Mouse (Mus musculus) stomach, postnatal 0 days (tissue): Measurements from ENCODE around the gene Egfem1. TPM values are rescaled to one million over a fixed set of nuclear protein-coding genes. Genes with fewer than 3 reads are reported as not detected.

Experiments used
- ATAC-seq: fragments of 200-750 bp; cut with Nextera tagmentation; 2 replicates; pipeline ENCODE4 v1.8.0; 2017; ENCODE audit not compliant: low FRiP score, low TSS enrichment
- DNase-seq: peaks from one replicate; pipeline ENCODE4 v3.0.0-alpha.2; 2016; ENCODE audit warnings: low spot score
- H3K27ac ChIP-seq: fragments of 300-500 bp; sonication (generic); replicated peaks from 2 replicates; pipeline ENCODE4 v1.5.1; 2014; ENCODE audit warnings: mild to moderate bottlenecking, control low read depth
- H3K27me3 ChIP-seq: fragments of 300-500 bp; sonication (generic); 2 replicates; pipeline ENCODE4 v1.6.1; 2014; ENCODE audit warnings: low read length; ENCODE audit not compliant: control insufficient read depth, insufficient read depth
- H3K36me3 ChIP-seq: fragments of 300-500 bp; sonication (generic); 2 replicates; pipeline ENCODE4 v1.6.1; 2014; ENCODE audit warnings: low read length, mixed read lengths; ENCODE audit not compliant: control insufficient read depth, insufficient read depth
- H3K4me1 ChIP-seq: fragments of 300-500 bp; sonication (generic); replicated peaks from 2 replicates; pipeline ENCODE4 v1.6.1; 2014; ENCODE audit warnings: antibody characterized with exemption; ENCODE audit not compliant: control insufficient read depth, insufficient read depth
- H3K4me2 ChIP-seq: fragments of 300-500 bp; sonication (generic); replicated peaks from 2 replicates; pipeline ENCODE4 v1.6.1; 2014; ENCODE audit warnings: low read depth, mild to moderate bottlenecking, control low read depth, moderate library complexity
- H3K4me3 ChIP-seq: fragments of 300-500 bp; sonication (generic); 2 replicates; pipeline ENCODE4 v1.5.1; 2014; ENCODE audit warnings: low read depth, low read length, control low read depth
- H3K9ac ChIP-seq: fragments of 300-500 bp; sonication (generic); 2 replicates; pipeline ENCODE4 v1.6.1; 2014; ENCODE audit warnings: mild to moderate bottlenecking, low read length, control low read depth, mixed read lengths
- H3K9me3 ChIP-seq: fragments of 300-500 bp; sonication (generic); 2 replicates; pipeline ENCODE4 v1.6.1; 2016; ENCODE audit warnings: low read length; ENCODE audit not compliant: control insufficient read depth
- CTCF ChIP-seq: IDR thresholded peaks from 2 replicates; pipeline ENCODE4 v1.5.1; 2016; ENCODE audit warnings: antibody characterized with exemption, low read depth, mild to moderate bottlenecking, moderate library complexity
- EP300 ChIP-seq: optimal IDR thresholded peaks from 2 replicates; pipeline ENCODE3; 2016; ENCODE audit warnings: antibody characterized with exemption
- WGBS: fragments of 180-500 bp; shearing (Covaris S2); extraction: QIAGEN DNeasy Blood & Tissue Kit; methylation state at CpG from one replicate; pipeline ENCODE4 v1.1.7; 2014; 5-methylcytosine and 5-hydroxymethylcytosine counted together
- polyA plus RNA-seq: library from polyadenylated mRNA; unstranded; fragments of >200 nt; fragmentation: Nextera tagmentation; extraction: Ambion mirVana; gene quantifications from 2 replicates; pipeline ENCODE4 v1.2.1, GENCODE M21; 2015

Gene Egfem1
- polyA plus RNA-seq, 1 experiment from 2014 or later: 0.16 TPM

- Histone ChIP-seq H3K27me3 (no peaks in the 10 kb centered on the region), H3K27ac (no peak overlapping the region), H3K4me1 (no peaks in the 10 kb centered on the region), H3K4me3 (no peak overlapping the region), H3K9ac (no peak overlapping the region), H3K36me3 (no peaks in the 10 kb centered on the region), H3K9me3 (no peaks in the 10 kb centered on the region), H3K4me2 (no peak overlapping the region)
- WGBS: 55% methylated on average over 2 of the region's 2 CpGs
- TF ChIP-seq EP300: no peak
- TF ChIP-seq CTCF: peak; percentile 27
- no peak for ATAC-seq
- DNase-seq: no peak
These were observed 147.9 kb downstream of the Egfem1 start for GRCm38 (mm10) chr3:29229712-29230111.

GRCm38 (mm10) chr3:29235477-29235876 is 153.7 kb downstream of the Egfem1 start:
- ATAC-seq: no peak
- Histone ChIP-seq H3K4me2 (no peak overlapping the region), H3K4me3 (no peak overlapping the region), H3K9ac (no peak overlapping the region), H3K36me3 (no peaks in the 10 kb centered on the region), H3K9me3 (no peaks in the 10 kb centered on the region), H3K4me1 (no peaks in the 10 kb centered on the region), H3K27me3 (no peaks in the 10 kb centered on the region), H3K27ac (no peak overlapping the region)
- TF ChIP-seq CTCF: no peak
- TF ChIP-seq EP300: no peak
- DNase-seq: no peak
- 48% methylated on average over 4 of the region's 4 CpGs for WGBS

GRCm38 (mm10) chr3:29236517-29236916 is 154.7 kb downstream of the Egfem1 start:
- no peak for DNase-seq
- no peak overlapping the region for H3K4me3 ChIP-seq
- H3K27me3 ChIP-seq: no peaks in the 10 kb centered on the region
- TF ChIP-seq CTCF (no peak), EP300 (no peak)
- no peak overlapping the region for H3K4me2 ChIP-seq
- H3K36me3 ChIP-seq: no peaks in the 10 kb centered on the region
- no peaks in the 10 kb centered on the region for H3K4me1 ChIP-seq
- H3K9me3 ChIP-seq: no peaks in the 10 kb centered on the region
- ATAC-seq: no peak
- 79% methylated on average over 5 of the region's 5 CpGs for WGBS
- H3K9ac ChIP-seq: no peak overlapping the region
- no peak overlapping the region for H3K27ac ChIP-seq

GRCm38 (mm10) chr3:29243600-29243999 is 161.8 kb downstream of the Egfem1 start:
- no peak overlapping the region for H3K4me3 ChIP-seq
- ATAC-seq (no peak), DNase-seq (no peak)
- H3K9ac ChIP-seq: no peak overlapping the region
- no peak for TF ChIP-seq EP300
- no peak for TF ChIP-seq CTCF
- H3K27ac ChIP-seq: no peak overlapping the region
- no peaks in the 10 kb centered on the region for H3K9me3 ChIP-seq
- 8% methylated on average over 3 of the region's 3 CpGs for WGBS
- H3K27me3 ChIP-seq: no peaks in the 10 kb centered on the region
- no peaks in the 10 kb centered on the region for H3K4me1 ChIP-seq
- H3K36me3 ChIP-seq: no peaks in the 10 kb centered on the region
- no peak overlapping the region for H3K4me2 ChIP-seq

GRCm38 (mm10) chr3:29291633-29292032 is 209.8 kb downstream of the Egfem1 start:
- Histone ChIP-seq H3K27me3 (no peaks in the 10 kb centered on the region), H3K4me2 (no peak overlapping the region), H3K9ac (no peak overlapping the region), H3K9me3 (no peaks in the 10 kb centered on the region), H3K36me3 (no peaks in the 10 kb centered on the region), H3K27ac (no peak overlapping the region), H3K4me1 (no peaks in the 10 kb centered on the region), H3K4me3 (no peak overlapping the region)
- WGBS: 82% methylated on average over 4 of the region's 4 CpGs
- ATAC-seq: no peak
- no peak for DNase-seq
- TF ChIP-seq EP300: no peak
- no peak for TF ChIP-seq CTCF

- no peak overlapping the region for H3K4me3 ChIP-seq
- no peak for DNase-seq
- H3K36me3 ChIP-seq: no peaks in the 10 kb centered on the region
- H3K27ac ChIP-seq: no peak overlapping the region
- WGBS: 66% methylated on average over 3 of the region's 3 CpGs
- H3K4me2 ChIP-seq: no peak overlapping the region
- H3K9ac ChIP-seq: no peak overlapping the region
- TF ChIP-seq EP300 (no peak), CTCF (no peak)
- H3K4me1 ChIP-seq: no peaks in the 10 kb centered on the region
- no peak for ATAC-seq
- H3K9me3 ChIP-seq: no peaks in the 10 kb centered on the region
- H3K27me3 ChIP-seq: no peaks in the 10 kb centered on the region
These were observed 210.4 kb downstream of the Egfem1 start for GRCm38 (mm10) chr3:29292251-29292650.
